Mouse (Mus musculus) CH12.LX (cell line): ENCODE results near the gene D330020A13Rik. TPM values are rescaled to one million over a fixed set of nuclear protein-coding genes. Genes with fewer than 3 reads are reported as not detected.
A peak's percentile ranks its signal among the peaks of the same experiment; 100 is the strongest.

Experiments
- DNase-seq: peaks from one replicate; pipeline ENCODE4 v3.0.0-alpha.2; 2013; ENCODE audit errors: extremely low read depth
- H3K27ac ChIP-seq: 2 replicates; pipeline ENCODE4 v1.5.1; 2012; ENCODE audit warnings: low read depth, mild to moderate bottlenecking, control low read depth, moderate library complexity; ENCODE audit not compliant: insufficient read depth
- H3K27me3 ChIP-seq: replicated peaks from 2 replicates; pipeline ENCODE3; 2012; ENCODE audit warnings: inconsistent platforms
- H3K36me3 ChIP-seq, 2 experiments: replicated peaks in 1 of 2; 2 replicates each; pipeline versions ENCODE3 to v1.6.1; 2012; ENCODE audit warnings: inconsistent platforms in 1 of 2, low read length in 1 of 2, mild to moderate bottlenecking in 1 of 2, mixed read lengths in 1 of 2, moderate library complexity in 1 of 2; ENCODE audit not compliant: control insufficient read depth in 1 of 2, insufficient read depth in 1 of 2
- H3K4me1 ChIP-seq, 2 experiments: 2 replicates each; pipeline ENCODE4 v1.6.1; 2012; ENCODE audit warnings: inconsistent platforms in 1 of 2, moderate library complexity in 1 of 2; ENCODE audit not compliant: insufficient read depth in 2 of 2, control insufficient read depth in 1 of 2
- H3K4me2 ChIP-seq: 2 replicates; pipeline ENCODE4 v1.6.1; 2012; ENCODE audit warnings: low read depth, mild to moderate bottlenecking, control low read depth; ENCODE audit not compliant: poor library complexity, insufficient read depth, severe bottlenecking
- H3K4me3 ChIP-seq, 3 experiments: fragments of 150-350 bp in 1 of 3; sonication (generic) in 1 of 3; replicated peaks in 1 of 3; 2 replicates each; pipeline versions ENCODE3 to v1.5.1; 2011 to 2012; ENCODE audit warnings: low read depth in 2 of 3, low read length in 2 of 3, mild to moderate bottlenecking in 2 of 3, moderate library complexity in 2 of 3, control low read depth in 1 of 3, improper control_type of control experiment in 1 of 3, inconsistent platforms in 1 of 3, mixed read lengths in 1 of 3; ENCODE audit not compliant: poor library complexity in 1 of 3
- H3K79me2 ChIP-seq: replicated peaks from 2 replicates; pipeline ENCODE4 v1.6.1; 2012; ENCODE audit warnings: mild to moderate bottlenecking, moderate library complexity; ENCODE audit not compliant: control insufficient read depth, poor library complexity, insufficient read depth, severe bottlenecking; ENCODE audit errors: extremely low read depth
- H3K9ac ChIP-seq: 2 replicates; pipeline ENCODE4 v1.6.1; 2012; ENCODE audit warnings: low read depth, mild to moderate bottlenecking, control low read depth, moderate library complexity; ENCODE audit not compliant: insufficient read depth
- H3K9me3 ChIP-seq: replicated peaks from 2 replicates; pipeline ENCODE3; 2012; ENCODE audit warnings: low read length, inconsistent platforms, mixed read lengths
- BHLHE40 ChIP-seq: IDR thresholded peaks from 2 replicates; pipeline ENCODE4 v1.6.1; 2011; ENCODE audit warnings: mild to moderate bottlenecking, low read depth, low read length, improper control_type of control experiment
- E2F4 ChIP-seq: IDR thresholded peaks from 2 replicates; pipeline ENCODE4 v1.6.1; 2011; ENCODE audit warnings: low read depth, low read length, improper control_type of control experiment; ENCODE audit not compliant: insufficient replicate concordance
- EP300 ChIP-seq: IDR thresholded peaks from 2 replicates; pipeline ENCODE4 v1.6.1; 2011; ENCODE audit warnings: low read length, improper control_type of control experiment
- ETS1 ChIP-seq: conservative IDR thresholded peaks from 2 replicates; pipeline ENCODE4 v1.6.1; 2012; ENCODE audit warnings: low read depth, mild to moderate bottlenecking, inconsistent platforms, low read length, improper control_type of control experiment, moderate library complexity
- IRF4 ChIP-seq: IDR thresholded peaks from 2 replicates; pipeline ENCODE4 v1.6.1; 2014; ENCODE audit warnings: low read depth, mild to moderate bottlenecking, inconsistent platforms, low read length, improper control_type of control experiment
- JUN ChIP-seq: IDR thresholded peaks from 2 replicates; pipeline ENCODE4 v1.6.1; 2011; ENCODE audit warnings: low read depth, mild to moderate bottlenecking, low read length, improper control_type of control experiment, moderate library complexity; ENCODE audit not compliant: insufficient read depth
- JUND ChIP-seq: conservative IDR thresholded peaks from 2 replicates; pipeline ENCODE4 v1.6.1; 2011; ENCODE audit warnings: low read depth, low read length, improper control_type of control experiment
- MAFK ChIP-seq: IDR thresholded peaks from 2 replicates; pipeline ENCODE4 v1.6.1; 2011; ENCODE audit warnings: low read length, improper control_type of control experiment; ENCODE audit not compliant: insufficient replicate concordance
- MAX ChIP-seq: IDR thresholded peaks from 2 replicates; pipeline ENCODE4 v1.6.1; 2011; ENCODE audit warnings: low read length, improper control_type of control experiment
- MEF2A ChIP-seq: IDR thresholded peaks from 2 replicates; pipeline ENCODE4 v1.6.1; 2014; ENCODE audit warnings: low read depth, mild to moderate bottlenecking, inconsistent platforms, low read length, improper control_type of control experiment, borderline replicate concordance
- MYC ChIP-seq: IDR thresholded peaks from 2 replicates; pipeline ENCODE4 v1.6.1; 2011; ENCODE audit warnings: low read depth, mild to moderate bottlenecking, improper control_type of control experiment, low read length
- NELFE ChIP-seq: IDR thresholded peaks from 2 replicates; pipeline ENCODE4 v1.6.1; 2011; ENCODE audit warnings: low read depth, low read length, improper control_type of control experiment
- NRF1 ChIP-seq: IDR thresholded peaks from 2 replicates; pipeline ENCODE4 v1.6.1; 2014; ENCODE audit warnings: low read depth, mild to moderate bottlenecking, inconsistent platforms, low read length, improper control_type of control experiment, moderate library complexity
- POLR2AphosphoS2 ChIP-seq: IDR thresholded peaks from 2 replicates; pipeline ENCODE4 v1.6.1; 2011; ENCODE audit warnings: low read depth, low read length, improper control_type of control experiment
- RCOR1 ChIP-seq: conservative IDR thresholded peaks from 2 replicates; pipeline ENCODE4 v1.6.1; 2012; ENCODE audit warnings: low read depth, mild to moderate bottlenecking, inconsistent platforms, low read length, improper control_type of control experiment
- SMC3 ChIP-seq: IDR thresholded peaks from 2 replicates; pipeline ENCODE4 v1.6.1; 2011; ENCODE audit warnings: low read depth, low read length, improper control_type of control experiment
- TCF12 ChIP-seq: IDR thresholded peaks from 2 replicates; pipeline ENCODE4 v1.6.1; 2014; ENCODE audit warnings: low read depth, mild to moderate bottlenecking, inconsistent platforms, low read length, improper control_type of control experiment
- UBTF ChIP-seq: IDR thresholded peaks from 2 replicates; pipeline ENCODE4 v1.6.1; 2012; ENCODE audit warnings: low read depth, mild to moderate bottlenecking, inconsistent platforms, low read length, improper control_type of control experiment, moderate library complexity
- ZNF384 ChIP-seq: IDR thresholded peaks from 2 replicates; pipeline ENCODE4 v1.6.1; 2012; ENCODE audit warnings: low read depth, low read length, improper control_type of control experiment, inconsistent platforms
- dilution Hi-C: fragments of 300-500 bp; cut with MboI; formaldehyde crosslinking; loops from 2 replicates; pipeline ENCODE4 v1.14.3; 2020; ENCODE audit warnings: low sequenced_read_pairs; ENCODE audit not compliant: extremely low pct_unique_long_range_greater_than_20kb, extremely low pct_ligation_motif_present
- in situ Hi-C: fragments of 300-500 bp; cut with MboI; formaldehyde crosslinking; loops from 3 replicates; pipeline ENCODE4 v1.14.3; 2019; ENCODE audit warnings: low sequenced_read_pairs, low pct_ligation_motif_present, low pct_unique_long_range_greater_than_20kb, mixed read lengths
- polyA plus RNA-seq: library from polyadenylated mRNA; unstranded; fragments of >175 nt; gene quantifications from 2 replicates; pipeline ENCODE4 v1.2.1, GENCODE M21; 2012; ENCODE audit warnings: low read depth; ENCODE audit not compliant: insufficient read length
- total RNA-seq, 2 experiments: library from RNA; depleted of rRNA; stranded (reverse); fragments of 300-350 nt in 1 of 2; fragments of >200 nt in 1 of 2; gene quantifications; 2 replicates each; pipeline ENCODE4 v1.2.3; 2012 to 2014

Gene D330020A13Rik
- total and polyA plus RNA-seq, 3 experiments, result not detected

- no peaks in the 10 kb centered on the region for H3K79me2 ChIP-seq
- peaks cover 6 to 9% of the 10 kb centered on the region in 2 experiments for H3K4me1 ChIP-seq
- H3K36me3 ChIP-seq, result no peaks in the 10 kb centered on the region
- dilution Hi-C loops, result no loop called here
- no peaks in the 10 kb centered on the region for H3K27me3 ChIP-seq
- no peaks in the 10 kb centered on the region for H3K9me3 ChIP-seq
- in situ Hi-C loops, result no loop called here
- peak; percentile 51 for DNase-seq
- peak; percentile 67 for TF ChIP-seq EP300
- TF ChIP-seq SMC3, result no peak
- peak; percentile 26; the same call in 1 of the 2 replicates for TF ChIP-seq JUN
- TF ChIP-seq ETS1, result 0 out of 2 replicates have a peak, but pooled peaks have one; percentile 12
- TF ChIP-seq MAX, result no peak
- 0 out of 2 replicates have a peak, but pooled peaks have one; percentile 7 for TF ChIP-seq BHLHE40
- TF ChIP-seq IRF4, result peak; percentile 38; the same call in 1 of the 2 replicates
- no peak for TF ChIP-seq POLR2AphosphoS2
- 0 out of 2 replicates have a peak, but pooled peaks have one; percentile 21 for TF ChIP-seq MAFK
- no peak for TF ChIP-seq E2F4
- peak; percentile 74 for TF ChIP-seq ZNF384
- TF ChIP-seq JUND, result 0 out of 2 replicates have a peak, but pooled peaks have one; percentile 23
- H3K4me3 ChIP-seq, result no peak overlapping the region
- H3K9ac ChIP-seq, result no peak overlapping the region
- no peak overlapping the region for H3K4me2 ChIP-seq
- no peak overlapping the region for H3K27ac ChIP-seq
These were observed 43.2 kb upstream of the D330020A13Rik start for GRCm38 (mm10) chr6:120251010-120251409.

- Histone ChIP-seq H3K9me3 (no peaks in the 10 kb centered on the region), H3K36me3 (no peaks in the 10 kb centered on the region)
- TF ChIP-seq NRF1 (no peak), MEF2A (no peak), IRF4 (no peak), MYC (no peak), MAX (no peak), RCOR1 (no peak), TCF12 (no peak), UBTF (no peak), SMC3 (no peak), NELFE (no peak)
- TF ChIP-seq, all 38 proteins: peak for 0
- Histone ChIP-seq H3K27me3 (no peaks in the 10 kb centered on the region), H3K4me1 (peaks cover 9% of the 10 kb centered on the region in 2 experiments), H3K27ac (no peak overlapping the region), H3K4me3 (no peak overlapping the region), H3K79me2 (no peaks in the 10 kb centered on the region), H3K9ac (no peak overlapping the region), H3K4me2 (no peak overlapping the region)
- dilution Hi-C loops (no loop called here), in situ Hi-C loops (no loop called here)
- no peak for DNase-seq
These were observed 41.4 kb upstream of the D330020A13Rik start for GRCm38 (mm10) chr6:120252741-120253140.
